Mouse (Mus musculus) kidney, postnatal 10 days (tissue): ENCODE results near the gene Syn2.

Experiments
- DNase-seq: peaks from one replicate; pipeline ENCODE4 v3.0.0; 2021; ENCODE audit warnings: mixed read lengths

Syn2 gene

GRCm38 (mm10) chr6:115293877-115294276 lies 159.2 kb downstream of the Syn2 start:
- no peak for DNase-seq

- DNase-seq: no peak
Measured at GRCm38 (mm10) chr6:115307134-115307533, 172.4 kb downstream of the Syn2 start.

GRCm38 (mm10) chr6:115312780-115313179 lies 178.1 kb downstream of the Syn2 start:
- no peak for DNase-seq

- no peak for DNase-seq
Measured at GRCm38 (mm10) chr6:115313235-115313738, 178.6 kb downstream of the Syn2 start.

- no peak for DNase-seq
Measured at GRCm38 (mm10) chr6:115313910-115314309, 179.2 kb downstream of the Syn2 start.

GRCm38 (mm10) chr6:115315770-115316169 lies 181.1 kb downstream of the Syn2 start:
- DNase-seq: no peak

GRCm38 (mm10) chr6:115316811-115317221 lies 182.1 kb downstream of the Syn2 start:
- peak; percentile 28 for DNase-seq

- DNase-seq: no peak
Measured at GRCm38 (mm10) chr6:115318811-115319210, 184.1 kb downstream of the Syn2 start.

- DNase-seq: no peak
Measured at GRCm38 (mm10) chr6:115319686-115320085, 185.0 kb downstream of the Syn2 start.

GRCm38 (mm10) chr6:115320927-115321714 lies 186.4 kb downstream of the Syn2 start:
- no peak for DNase-seq

GRCm38 (mm10) chr6:115321883-115322351 lies 187.2 kb downstream of the Syn2 start:
- DNase-seq: no peak

- DNase-seq: no peak
Measured at GRCm38 (mm10) chr6:115322956-115323355, 188.3 kb downstream of the Syn2 start.

- DNase-seq: no peak
Measured at GRCm38 (mm10) chr6:115330964-115331363, 196.3 kb downstream of the Syn2 start.
